Mouse (Mus musculus) spleen, adult 18-20 months (tissue): ENCODE data around the gene Rsc1a1.

Experiments
- DNase-seq, 2 experiments: peaks; one replicate each; pipeline ENCODE4 v3.0.0; 2022; ENCODE audit warnings: mixed read lengths in 2 of 2

Gene Rsc1a1

DNA sequence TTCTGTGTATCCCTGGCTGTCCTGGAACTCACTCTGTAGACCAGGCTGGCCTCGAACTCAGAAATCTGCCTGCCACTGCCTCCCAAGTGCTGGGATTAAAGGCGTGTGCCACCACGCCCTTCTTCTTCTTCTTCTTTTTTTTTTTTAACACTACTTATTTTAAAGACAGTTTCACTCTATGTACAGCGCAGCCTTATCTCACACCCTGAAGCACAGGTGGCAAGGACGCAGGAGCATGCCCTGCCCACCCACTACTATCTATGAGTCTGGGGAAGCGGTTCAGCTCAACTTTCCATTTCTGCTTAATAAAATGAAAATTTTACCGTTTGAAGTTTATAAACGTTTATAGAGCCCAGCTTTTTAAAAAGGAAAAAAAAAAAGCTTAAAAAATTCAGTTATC, 3.1 kb upstream of the Rsc1a1 start:
- DNase-seq = no peak

DNA sequence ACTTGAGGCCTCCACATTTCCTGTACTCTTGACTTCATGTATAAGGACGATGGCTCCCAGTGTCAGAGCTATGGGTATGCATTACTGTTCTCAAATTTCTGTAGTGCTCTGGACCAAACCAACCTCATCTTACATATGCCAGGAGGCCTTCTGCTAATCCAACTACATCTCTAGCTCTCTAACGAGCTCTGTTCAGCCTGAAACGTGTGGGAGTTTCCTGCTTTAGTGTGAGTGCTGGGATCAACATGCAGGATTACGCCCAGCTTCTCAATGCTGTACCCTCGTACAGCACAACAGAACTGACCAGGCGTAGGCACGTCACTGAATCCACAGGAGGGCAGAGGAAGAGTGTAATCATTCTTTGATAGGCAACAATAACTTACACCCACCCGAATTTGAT, 1.1 kb upstream of the Rsc1a1 start:
- no peak for DNase-seq

DNA sequence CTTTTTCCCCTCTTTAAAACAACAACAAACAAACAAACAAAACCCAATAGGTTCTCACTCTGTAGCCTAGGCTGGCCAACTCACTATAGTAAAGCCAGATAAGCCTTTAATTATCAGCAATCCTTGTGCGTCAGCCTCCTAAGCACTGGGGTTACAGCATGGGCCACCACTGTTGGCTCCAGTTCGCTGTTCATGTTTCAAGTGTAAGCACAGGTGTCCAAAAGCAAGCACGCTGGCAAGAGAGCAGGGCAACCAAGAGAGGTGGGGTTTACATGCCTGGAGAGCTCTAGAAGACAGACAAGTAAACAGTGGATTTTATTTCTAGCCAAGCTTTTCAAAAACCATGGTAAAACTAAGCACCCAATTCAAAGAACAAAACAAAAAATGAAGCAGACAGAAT, 694 bp upstream of the Rsc1a1 start:
- DNase-seq = no peak

DNA sequence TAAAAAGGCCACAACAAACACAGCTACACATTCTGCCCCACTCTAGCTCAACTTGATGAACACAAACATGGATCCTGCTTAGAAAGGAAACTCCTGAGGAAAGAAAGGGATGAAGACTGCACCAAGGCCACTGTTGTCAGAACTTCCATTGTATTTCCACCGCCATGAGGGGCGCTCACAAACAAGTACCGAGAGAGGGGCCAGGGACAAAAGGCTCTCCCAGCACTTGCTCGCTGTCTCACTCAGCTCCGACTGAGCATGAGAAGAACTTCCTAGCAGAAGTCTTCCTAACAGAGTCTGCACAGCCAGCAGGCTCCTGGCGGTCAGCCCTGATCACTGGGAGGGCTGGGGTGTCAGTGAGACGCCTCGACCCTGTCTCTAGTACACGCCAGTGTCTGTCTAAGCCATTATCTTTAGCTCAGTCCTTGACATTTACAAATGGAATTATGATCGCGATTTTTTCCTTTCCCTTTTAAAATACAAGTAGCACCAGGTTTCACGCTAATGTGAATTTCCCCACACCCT, 2.6 kb downstream of the Rsc1a1 start:
- no peak for DNase-seq

DNA sequence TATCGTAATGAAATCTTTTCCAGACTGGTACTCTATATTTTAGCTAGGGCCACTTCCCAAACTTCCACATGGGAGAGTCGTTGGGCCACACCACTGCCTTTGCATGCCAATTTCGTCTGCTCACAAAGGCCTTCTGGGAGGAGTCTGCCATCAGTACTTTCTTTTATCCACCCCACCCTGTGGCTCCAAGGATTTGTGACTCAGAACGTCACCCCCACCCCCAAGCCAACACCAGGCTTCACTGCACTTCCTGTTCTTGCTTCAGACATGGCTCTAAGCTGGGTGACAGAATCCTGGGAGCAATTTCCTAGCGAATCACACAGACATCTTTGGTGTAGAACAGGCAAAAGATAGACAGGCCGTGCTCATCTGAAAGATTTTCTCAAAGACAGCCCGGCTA, 3.6 kb downstream of the Rsc1a1 start:
- no peak for DNase-seq

DNA sequence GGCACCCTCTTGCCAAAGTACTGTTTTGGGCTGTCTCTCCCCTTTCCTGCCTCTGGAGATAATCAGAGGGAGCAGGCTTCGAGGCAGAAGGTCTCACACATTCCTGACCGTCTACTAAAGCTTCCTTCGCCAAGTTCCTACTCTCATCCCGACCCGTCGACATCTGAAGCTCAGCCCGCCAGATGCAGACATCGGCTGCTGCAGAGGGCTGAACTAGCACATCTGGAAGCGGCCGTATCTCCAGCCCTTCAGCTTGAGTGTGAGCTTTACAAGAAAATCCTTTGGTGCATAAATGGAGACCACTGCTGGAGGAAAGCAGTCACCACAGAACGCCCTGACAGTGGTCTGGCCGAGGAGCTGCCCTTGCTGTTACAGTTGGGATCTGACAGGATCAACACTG, 4.5 kb downstream of the Rsc1a1 start:
- DNase-seq = no peak

DNA sequence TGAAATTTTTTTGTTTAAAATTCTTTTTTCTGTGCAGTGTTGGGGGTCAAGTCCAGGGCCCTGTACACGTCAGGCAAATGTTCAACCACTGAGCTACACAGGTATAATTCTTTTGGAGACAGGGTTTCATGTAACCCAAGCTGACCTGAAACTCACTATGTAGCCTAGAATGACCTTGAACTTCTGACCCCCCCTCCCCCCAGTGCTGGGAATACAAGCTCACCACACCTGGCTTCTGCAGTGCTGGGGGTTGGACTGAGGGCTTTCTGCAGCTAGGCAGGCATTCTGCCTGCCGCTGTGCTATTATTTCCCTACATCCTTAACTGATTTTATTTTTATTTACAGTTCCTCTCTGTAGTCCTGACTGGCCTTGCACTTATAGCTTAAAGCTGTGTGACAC, 6.4 kb downstream of the Rsc1a1 start:
- no peak for DNase-seq

DNA sequence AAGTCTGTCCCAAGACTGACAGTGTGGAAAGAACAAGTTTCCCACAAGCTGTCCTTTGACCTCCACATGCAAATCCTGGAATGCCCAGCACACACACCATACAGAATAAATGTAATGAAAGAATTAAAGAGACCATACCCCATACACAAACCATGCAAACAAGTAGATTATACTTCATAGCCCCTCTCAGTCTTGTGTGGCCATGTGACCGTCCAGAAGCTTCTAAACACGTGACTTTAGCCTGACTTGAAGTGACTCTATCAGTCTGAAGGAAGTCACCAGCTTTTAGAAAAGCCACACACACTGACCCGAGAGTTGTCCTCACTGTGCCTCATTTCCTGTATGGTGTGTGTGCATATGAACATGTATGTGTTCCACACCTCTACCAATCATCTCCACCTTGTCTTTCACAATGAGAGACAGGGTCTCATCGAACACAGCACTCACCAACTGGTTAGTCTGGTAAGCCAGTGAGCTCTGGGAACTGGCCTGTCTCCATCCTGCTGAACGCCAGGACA, 8.9 kb downstream of the Rsc1a1 start:
- DNase-seq = no peak

DNA sequence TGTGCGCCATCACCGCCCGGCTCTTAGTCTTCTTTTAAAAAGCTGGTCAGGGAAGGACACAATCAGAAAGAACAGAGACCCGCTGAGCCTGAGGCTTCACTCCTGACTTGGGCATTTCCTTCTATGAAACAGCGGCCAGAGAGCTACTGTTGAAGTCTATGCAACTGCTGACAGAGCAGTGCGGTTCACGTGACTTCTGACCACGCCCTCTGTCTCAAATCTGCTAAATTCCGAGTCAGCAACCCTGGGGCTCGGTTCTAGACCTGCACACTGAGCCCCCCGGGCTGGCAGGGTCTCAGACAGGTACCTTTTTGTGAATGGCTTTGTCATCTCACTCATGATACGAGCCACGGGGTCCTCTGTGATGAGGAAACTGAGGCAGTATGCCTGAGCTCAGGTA, 13.1 kb downstream of the Rsc1a1 start:
- no peak for DNase-seq

DNA sequence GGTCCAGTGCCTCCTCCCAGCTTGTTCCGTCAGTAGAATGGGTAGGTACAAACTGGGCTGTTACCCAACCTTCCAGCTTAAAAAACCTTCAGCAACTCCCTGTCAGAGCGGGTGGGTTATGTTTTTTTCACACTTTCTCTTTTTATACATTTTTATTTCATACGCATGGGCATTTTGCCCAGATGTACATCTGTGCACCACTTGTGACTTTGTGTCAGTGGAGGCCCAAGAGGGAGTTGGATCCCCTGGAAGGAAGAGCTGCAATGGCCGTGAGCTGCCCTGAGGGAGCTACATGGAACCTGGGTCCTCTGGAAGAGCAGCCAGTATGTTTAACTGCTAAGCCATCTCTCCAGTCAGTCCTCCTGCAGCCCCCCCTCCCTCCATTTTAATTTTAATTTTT, 14.0 kb downstream of the Rsc1a1 start:
- no peak for DNase-seq

DNA sequence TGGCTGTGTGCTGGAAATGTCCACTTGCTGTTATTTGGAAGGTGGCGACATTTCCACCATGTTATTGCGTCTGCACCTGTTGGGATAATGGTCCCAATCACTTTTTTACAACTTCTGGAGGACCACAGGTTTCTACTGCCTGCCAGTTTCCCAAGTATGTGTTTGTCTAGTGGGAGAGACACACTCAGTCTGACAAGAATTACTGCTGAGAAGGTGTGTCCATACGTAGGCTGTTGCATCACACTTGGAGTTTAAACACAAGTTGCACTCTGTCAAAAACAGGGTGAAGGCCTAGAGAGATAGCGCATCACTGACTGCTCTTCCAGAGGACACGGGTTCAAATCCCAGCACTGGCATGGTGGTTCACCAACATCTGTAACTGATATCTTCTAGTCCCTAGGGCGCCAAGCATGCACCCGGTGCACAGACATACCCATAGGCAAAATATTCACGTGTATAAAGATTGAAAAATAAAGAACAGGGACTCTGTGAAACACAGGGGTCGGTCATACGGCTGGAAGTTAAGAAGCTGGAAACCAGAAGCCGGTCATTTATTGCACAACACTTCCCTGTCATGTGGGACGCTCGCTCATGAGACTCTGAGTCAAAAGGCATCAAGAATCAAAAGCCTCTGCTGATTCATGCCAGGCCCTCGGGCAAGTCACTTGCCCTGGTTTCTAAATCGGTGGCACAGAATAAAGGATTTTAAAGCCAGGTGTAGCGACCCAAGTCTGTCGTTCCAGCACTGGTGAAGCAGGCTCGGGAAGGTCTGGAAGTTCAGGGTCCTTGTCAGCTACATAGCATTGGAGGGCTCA, 15.3 kb downstream of the Rsc1a1 start:
- no peak for DNase-seq

DNA sequence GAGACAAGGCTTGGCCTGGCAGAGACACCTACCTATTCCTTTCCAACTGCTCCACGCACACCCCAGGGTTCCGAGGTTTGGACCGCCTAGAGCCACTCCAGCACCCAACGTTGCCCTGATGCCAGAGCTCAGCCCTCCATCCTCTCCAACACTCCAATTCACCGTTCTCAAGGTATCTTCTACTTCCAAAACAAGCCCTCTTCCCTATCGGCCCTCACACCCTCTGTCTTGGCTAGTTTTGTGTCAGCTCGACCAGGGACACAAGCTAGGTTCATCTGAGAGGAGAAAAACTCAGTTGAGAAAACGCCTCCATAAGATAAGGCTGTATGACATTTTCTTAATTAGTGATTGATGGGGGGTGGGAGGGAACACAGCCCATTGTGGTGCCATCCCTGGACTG, 20.6 kb downstream of the Rsc1a1 start, which contains the start of gene Plekhm2:
Plekhm2 (minus strand) TSS at position 101 of the 400 bp plus-strand sequence.
- DNase-seq = no peak

DNA sequence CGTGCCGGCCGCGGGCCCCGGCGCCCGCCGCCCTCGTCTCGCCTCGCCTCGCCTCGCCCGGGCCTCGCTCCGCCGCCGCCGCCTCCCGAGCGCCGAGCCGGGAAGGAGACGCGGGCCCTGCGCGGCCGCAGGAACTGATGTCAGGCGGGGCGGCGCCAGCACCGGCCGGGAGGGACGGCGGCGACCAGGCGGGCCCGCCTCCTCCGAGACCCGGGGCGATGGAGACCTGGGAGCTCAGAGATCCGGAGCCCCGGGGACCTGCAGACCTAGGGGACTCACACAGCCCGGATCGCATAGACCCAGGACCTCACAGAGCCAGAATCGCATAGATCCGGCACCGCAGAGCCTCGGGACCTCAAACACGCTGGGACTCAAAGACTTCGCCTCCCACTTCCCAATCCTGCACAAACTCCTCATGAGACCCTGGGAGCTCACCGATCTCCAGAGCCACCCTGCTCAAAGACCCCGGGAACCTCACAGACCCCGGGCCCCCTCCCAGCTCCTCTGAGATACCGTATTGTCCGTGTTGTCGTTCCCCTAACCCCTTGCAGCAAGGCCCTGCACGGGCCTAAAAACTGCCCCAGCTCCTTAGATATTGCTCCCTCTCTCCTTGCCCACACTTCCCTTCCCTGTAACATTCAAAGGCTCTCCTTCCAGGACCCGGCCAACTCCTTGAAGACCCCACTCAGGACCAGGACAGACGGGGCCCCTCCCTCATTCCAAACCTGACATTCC, 21.2 kb downstream of the Rsc1a1 start:
- DNase-seq = peak; percentile 54 to 74

DNA sequence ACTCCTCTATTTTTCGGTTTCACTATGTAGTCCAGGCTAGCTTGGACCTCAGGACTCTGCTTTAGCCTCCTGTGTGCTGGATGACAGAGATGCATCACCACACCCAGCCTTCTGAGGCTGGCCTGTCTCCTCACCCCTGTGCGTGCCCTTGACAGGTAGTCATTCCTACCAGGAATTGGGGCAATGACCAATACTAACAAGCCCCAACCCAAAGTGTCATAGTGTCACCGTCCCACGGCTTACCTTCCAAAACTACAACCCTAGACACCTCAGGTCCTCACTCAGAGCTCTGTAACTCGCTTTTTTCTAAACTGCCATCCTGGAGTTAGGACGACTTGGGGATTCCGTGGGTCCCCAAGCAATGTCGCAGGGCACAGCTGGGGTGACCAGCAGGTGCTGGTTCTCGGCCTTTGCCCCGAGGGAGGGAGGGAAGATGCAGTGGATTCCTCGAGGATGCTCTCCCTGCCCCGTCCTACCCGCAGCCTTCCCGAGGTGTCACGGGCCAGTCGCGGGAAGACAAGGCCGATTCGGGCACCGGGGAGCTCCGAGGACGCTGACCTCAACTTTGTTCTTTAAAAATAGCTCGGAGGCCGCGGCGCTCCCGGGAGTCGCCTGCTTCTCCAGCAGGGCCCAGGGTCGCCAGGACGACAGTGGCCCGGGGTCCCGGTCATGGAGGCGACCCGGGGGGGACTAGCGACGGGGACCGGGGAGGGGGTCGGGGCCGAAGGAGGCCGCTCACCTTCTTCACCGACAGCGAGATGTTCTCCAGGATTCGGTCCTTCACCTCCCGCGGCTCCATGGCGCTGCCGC, 22.1 kb downstream of the Rsc1a1 start:
- DNase-seq = peak in 1 of 2 experiments; percentile 28

DNA sequence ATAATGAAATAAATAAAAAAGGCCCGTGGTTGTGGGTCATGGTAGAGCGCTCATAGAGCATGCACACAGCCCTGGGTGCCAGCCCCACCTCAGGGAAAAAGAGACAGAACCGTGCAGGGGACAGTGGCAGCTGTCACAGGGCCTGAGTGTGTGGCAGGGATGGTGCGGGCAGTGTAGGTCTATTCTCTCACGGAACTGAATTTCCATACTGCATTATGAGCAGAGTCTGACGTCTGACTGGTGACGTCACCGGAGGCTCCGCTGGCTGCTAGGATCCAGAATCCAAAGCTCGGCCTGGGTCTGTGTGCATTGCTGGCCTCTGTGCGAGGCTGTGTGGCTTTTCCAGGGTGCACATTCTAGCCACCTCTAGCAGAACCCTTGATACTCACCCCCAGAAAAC, 24.5 kb downstream of the Rsc1a1 start:
- DNase-seq = no peak

DNA sequence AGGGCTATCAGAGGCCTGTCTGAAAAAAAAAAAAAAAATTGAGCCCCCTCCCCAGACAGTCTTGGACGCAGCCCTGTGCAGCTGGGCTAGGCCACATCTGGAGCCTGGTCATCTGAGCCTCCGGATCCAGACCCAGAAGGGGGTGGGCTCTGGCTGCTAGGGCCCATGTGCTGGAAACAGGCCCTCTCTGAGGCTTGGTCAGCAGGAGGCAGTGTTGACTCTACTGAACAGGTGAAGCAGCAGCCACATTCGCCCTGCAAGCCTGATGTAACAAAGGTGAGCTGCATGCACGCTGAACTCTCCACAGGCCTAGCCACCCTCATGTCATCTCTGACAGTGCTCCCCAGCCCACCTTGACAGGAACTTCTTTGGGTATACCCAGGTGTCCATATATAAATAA, 25.7 kb downstream of the Rsc1a1 start:
- no peak for DNase-seq

DNA sequence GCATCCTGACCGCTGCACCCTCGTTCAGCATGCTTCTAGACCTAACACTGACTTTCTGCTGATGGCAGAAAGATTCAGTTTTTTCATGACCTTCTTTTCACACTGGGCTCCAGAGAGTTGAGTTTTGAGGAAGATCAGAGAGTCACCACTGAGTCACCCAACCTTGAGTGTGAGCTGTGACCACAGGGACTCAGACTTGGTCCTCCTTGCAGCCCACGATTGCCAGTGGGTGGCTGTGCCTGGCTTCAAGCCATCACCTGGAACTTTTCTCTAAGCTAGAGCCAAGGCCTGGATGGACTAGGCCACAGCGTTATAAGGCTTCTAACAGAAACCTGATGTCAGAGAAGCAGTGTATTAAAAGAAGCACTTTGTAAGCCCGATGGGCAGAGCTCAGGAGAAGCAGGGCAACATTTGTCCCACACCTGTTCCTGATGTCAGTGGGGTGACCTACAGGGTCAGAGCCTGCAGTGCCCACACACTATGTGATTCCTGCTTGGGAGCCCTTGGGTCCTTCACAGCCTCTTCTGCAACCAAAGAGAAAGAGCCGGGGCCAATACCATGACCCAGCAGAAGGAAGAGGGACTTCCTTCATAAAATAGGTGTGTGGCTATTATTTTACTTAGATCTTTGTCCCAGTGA, 26.4 kb downstream of the Rsc1a1 start:
- no peak for DNase-seq

DNA sequence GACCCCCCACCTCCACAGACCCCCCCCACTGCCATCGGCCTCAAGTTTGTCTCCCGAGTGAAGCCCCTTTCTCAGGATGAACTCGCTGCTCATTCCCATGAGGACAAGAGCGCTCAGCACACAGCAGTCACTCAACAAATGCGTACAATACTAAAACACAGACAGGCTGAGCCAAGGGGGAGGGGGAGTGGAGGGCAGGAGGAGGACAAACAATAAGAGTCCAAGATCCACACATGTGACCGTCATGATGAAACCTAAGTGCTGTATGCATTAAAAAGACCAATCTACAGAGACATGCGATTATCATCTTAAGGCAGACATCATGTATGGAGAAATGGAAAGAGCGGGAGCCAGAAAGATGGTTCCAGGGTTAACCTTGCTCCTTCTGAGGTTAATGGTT, 28.5 kb downstream of the Rsc1a1 start:
- no peak for DNase-seq

DNA sequence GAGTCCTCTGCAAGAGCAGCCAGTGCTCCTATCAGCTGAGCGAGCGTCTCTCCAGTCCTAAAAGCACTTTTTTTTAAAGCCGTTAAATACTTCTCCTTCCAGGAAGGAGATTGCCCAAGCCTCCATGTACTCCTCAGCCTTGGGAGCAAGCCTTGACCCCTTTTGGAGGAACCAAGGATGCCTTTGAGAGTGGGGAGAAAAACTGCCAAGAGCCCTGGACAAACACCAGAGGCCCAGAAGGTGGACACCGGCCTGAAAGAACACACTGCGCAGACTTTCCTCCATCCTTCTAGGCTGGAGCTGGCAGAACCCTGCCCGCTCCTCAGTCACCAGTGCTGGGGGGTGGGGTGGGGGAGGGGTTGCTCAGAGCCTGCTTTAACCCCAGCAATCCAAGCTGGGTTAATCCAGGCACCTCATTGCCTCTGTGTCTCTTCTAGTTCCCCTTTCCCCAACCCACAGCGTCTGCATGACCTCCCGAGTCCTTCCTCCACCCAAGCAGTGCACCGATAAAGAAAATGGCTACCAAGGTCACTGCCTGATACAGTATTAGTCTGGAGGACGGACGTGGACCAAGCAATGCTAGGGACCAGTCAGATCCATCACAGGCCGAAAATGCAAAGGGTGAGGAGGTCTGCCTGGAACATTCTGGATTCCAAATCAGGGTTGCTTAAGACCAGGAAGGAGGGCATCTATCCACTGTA, 29.3 kb downstream of the Rsc1a1 start:
- DNase-seq = no peak

DNA sequence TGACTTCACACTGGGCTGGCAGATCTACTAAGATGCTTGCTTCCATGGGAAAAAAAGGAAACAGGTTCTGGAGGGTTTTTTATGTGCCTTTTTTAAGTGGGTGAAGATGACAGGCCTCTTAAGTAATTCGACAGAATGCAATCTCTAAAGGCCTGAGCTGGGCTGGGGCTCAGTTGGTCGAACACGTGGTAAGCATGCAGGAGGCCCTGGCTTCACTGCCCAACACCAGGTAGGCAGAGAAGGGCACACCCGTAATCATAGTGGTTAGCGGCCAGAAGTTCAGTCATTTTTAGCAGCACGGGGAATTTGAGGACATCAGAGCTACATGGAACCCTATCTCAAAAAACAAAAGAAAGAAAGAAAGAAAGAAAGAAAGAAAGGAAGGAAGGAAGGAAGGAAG, 30.9 kb downstream of the Rsc1a1 start:
- DNase-seq = no peak

DNA sequence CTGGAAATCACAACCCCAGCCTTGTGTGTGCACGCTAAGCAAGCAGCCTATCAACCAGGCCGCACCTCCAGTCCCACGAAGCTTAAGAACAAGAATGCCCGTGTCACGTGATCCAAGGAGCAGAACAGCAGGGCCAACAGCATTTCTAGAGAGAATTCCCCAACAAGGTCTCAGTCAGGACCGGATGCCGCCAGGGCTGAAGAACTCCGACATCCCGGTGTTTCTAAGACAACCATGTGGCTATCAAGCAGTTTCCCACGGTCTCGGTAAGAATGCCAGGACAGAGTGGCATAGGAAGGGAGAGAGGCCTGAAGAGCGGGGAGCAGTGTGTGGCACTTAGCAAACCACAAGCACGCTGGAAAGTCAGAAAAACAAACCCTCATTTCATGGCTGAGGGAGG, 31.6 kb downstream of the Rsc1a1 start:
- no peak for DNase-seq

DNA sequence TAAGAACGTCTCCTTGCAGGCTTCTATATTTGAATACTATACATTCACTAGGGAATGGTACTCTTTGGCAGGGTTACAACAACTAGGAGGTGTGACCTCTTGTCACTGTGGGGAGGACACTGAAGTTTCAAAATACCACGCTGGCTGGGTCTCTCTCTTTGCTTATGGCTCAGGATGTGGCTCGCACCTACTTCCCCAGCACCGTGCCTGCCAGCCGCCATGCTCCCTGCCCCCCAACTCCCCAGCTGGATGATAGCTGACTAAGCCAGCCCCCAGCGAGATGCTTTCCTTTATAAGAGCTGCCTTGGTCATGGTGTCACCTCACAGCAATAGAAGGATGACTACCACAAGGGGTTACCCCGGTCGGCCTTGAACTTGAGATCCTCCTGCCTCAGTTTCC, 32.4 kb downstream of the Rsc1a1 start:
- no peak for DNase-seq
